Mouse (Mus musculus): ENCODE data around the gene Rhd. TPM values are rescaled to one million over a fixed set of nuclear protein-coding genes. Genes with fewer than 3 reads are reported as not detected.
A peak's percentile ranks its signal among the peaks of the same experiment; 100 is the strongest.
"Not testable (repeated sequence)": the region's sequence is repeated elsewhere in the genome, so short reads cannot be mapped to it uniquely, and the experiment has no call there.

Gene Rhd
- polyA plus RNA-seq, 1 experiment from 2014 or later, result 1.2 TPM

DNA sequence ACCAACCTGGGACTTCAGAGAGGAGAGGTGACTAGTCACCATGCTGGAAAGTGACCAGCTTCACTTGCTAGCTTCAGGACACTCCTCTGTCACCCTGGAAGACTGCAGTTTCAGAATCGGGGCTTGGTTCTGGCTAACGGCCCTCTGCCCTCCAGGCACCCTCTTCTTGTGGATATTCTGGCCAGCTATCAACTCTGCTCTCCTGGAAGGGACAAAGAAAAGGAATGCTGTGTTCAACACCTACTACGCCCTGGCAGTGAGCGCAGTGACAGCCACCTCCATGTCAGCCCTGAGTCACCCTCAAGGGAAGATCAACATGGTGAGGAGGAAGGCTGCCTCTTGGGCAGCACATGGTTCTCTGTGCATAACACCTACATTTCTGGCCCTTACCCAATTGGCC, 20.0 kb downstream of the Rhd start:
- Histone ChIP-seq H3K4me3 (ENCODE audit: low read depth, low read length) (no peak overlapping the region), H3K27ac (ENCODE audit: low read length) (no peak overlapping the region), H3K27me3 (ENCODE audit: control insufficient read depth, insufficient read depth, low read length) (no peaks in the 10 kb centered on the region), H3K36me3 (ENCODE audit: control insufficient read depth, insufficient read depth, low read length) (no peaks in the 10 kb centered on the region), H3K9me3 (ENCODE audit: control insufficient read depth, low read depth, low read length) (no peaks in the 10 kb centered on the region), H3K9ac (replicated peaks; ENCODE audit: low read depth, low read length) (no peak overlapping the region), H3K4me1 (ENCODE audit: control insufficient read depth, insufficient read depth, low read length) (0 out of 2 replicates have a peak, but pooled peaks cover 4% of the 10 kb centered on the region), H3K4me2 (replicated peaks; ENCODE audit: low read depth, low read length) (no peak overlapping the region)
- no peak for ATAC-seq (ENCODE audit: insufficient number of reproducible peaks, insufficient read depth, low FRiP score, low read depth)
- 92% methylated on average over 4 of the region's 4 CpGs for WGBS

DNA sequence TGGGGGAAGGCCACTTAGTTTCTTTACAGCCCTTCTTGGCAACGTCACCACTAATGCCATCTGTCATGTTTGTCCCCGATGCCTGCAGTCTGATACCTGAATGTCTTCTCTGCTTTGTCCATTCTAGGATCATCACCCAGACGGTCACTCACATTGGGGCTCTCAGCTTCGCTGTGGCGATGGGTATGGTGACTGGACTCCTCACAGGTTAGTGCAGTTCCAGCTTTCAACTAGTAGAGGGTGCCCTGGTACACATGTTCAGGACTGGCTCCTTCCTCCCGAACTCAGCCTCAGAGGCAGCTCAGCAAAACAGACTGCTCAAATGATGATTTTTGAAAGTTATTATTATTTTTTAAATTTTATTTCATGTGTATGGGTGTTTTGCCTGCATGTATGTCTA, 27.8 kb downstream of the Rhd start:
- Histone ChIP-seq H3K27ac (ENCODE audit: low read length) (no peak overlapping the region), H3K9me3 (ENCODE audit: control insufficient read depth, low read depth, low read length) (no peaks in the 10 kb centered on the region), H3K27me3 (ENCODE audit: control insufficient read depth, insufficient read depth, low read length) (no peaks in the 10 kb centered on the region), H3K36me3 (ENCODE audit: control insufficient read depth, insufficient read depth, low read length) (peaks cover 12% of the 10 kb centered on the region; the same call in 1 of the 2 replicates), H3K4me2 (replicated peaks; ENCODE audit: low read depth, low read length) (no peak overlapping the region), H3K4me3 (ENCODE audit: low read depth, low read length) (no peak overlapping the region), H3K4me1 (ENCODE audit: control insufficient read depth, insufficient read depth, low read length) (no peaks in the 10 kb centered on the region), H3K9ac (replicated peaks; ENCODE audit: low read depth, low read length) (no peak overlapping the region)
- ATAC-seq (ENCODE audit: insufficient number of reproducible peaks, insufficient read depth, low FRiP score, low read depth), result no peak
- WGBS, result 82% methylated on average over 6 of the region's 6 CpGs

DNA sequence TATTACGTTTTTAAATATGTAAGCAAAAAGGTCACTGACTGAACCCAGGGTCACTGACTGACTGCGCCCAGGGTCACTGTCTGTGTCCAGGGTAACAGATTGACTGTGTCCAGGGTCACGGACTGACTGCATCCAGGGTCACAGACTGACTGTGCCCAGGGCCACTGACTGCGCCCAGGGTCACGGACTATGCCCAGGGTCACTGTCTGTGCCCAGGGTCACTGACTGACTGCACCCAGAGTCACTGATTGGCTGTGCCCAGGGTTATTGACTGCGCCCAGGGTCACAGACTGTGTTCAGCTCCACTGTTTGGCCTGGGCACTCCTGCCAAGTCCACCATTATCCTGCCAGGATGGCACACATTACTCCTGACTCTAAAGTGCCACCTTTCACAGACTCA, 32.9 kb downstream of the Rhd start:
- WGBS, result 84% methylated on average over 6 of the region's 6 CpGs
- peaks cover 48% of the 10 kb centered on the region for H3K36me3 ChIP-seq (ENCODE audit: control insufficient read depth, insufficient read depth, low read length)
- ATAC-seq (ENCODE audit: insufficient number of reproducible peaks, insufficient read depth, low FRiP score, low read depth), result no peak

DNA sequence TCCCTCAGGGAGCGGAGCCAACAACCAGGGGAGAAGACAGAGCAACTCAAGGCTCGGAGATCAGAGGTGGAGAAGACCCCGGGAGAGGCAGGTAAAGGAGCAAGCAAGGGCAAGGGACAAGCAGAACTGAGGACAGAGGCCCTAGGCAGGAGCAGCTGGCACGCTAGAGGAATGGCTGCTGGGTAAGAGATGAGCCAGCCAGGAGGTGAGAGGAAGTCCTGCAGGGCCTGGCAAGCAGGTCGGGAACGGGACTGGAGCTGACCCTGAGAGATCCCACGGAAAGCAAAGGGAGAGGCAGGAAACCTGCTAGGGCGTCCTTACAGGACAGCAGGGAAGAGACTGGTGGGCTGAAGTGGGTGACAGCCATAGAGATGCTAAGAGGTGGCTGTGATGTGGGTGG, 36.8 kb downstream of the Rhd start:
- Histone ChIP-seq H3K27ac (ENCODE audit: low read length) (no peak overlapping the region), H3K4me1 (ENCODE audit: control insufficient read depth, insufficient read depth, low read length) (no peaks in the 10 kb centered on the region), H3K36me3 (ENCODE audit: control insufficient read depth, insufficient read depth, low read length) (peaks cover 75% of the 10 kb centered on the region), H3K27me3 (ENCODE audit: control insufficient read depth, insufficient read depth, low read length) (no peaks in the 10 kb centered on the region), H3K9me3 (ENCODE audit: control insufficient read depth, low read depth, low read length) (no peaks in the 10 kb centered on the region), H3K9ac (replicated peaks; ENCODE audit: low read depth, low read length) (no peak overlapping the region), H3K4me3 (ENCODE audit: low read depth, low read length) (no peak overlapping the region), H3K4me2 (replicated peaks; ENCODE audit: low read depth, low read length) (no peak overlapping the region)
- WGBS, result 95% methylated on average over 8 of the region's 8 CpGs
- no peak for ATAC-seq (ENCODE audit: insufficient number of reproducible peaks, insufficient read depth, low FRiP score, low read depth)

More for the DNA sequence above, 32.9 kb downstream of the Rhd start:
- no peaks in the 10 kb centered on the region for H3K9me3 ChIP-seq (ENCODE audit: control insufficient read depth, low read depth, low read length)
- no peak overlapping the region for H3K4me2 ChIP-seq (replicated peaks; ENCODE audit: low read depth, low read length)
- no peak overlapping the region for H3K27ac ChIP-seq (ENCODE audit: low read length)
- H3K27me3 ChIP-seq (ENCODE audit: control insufficient read depth, insufficient read depth, low read length), result no peaks in the 10 kb centered on the region
- H3K4me1 ChIP-seq (ENCODE audit: control insufficient read depth, insufficient read depth, low read length), result no peaks in the 10 kb centered on the region
- no peak overlapping the region for H3K4me3 ChIP-seq (ENCODE audit: low read depth, low read length)
- H3K9ac ChIP-seq (replicated peaks; ENCODE audit: low read depth, low read length), result no peak overlapping the region

DNA sequence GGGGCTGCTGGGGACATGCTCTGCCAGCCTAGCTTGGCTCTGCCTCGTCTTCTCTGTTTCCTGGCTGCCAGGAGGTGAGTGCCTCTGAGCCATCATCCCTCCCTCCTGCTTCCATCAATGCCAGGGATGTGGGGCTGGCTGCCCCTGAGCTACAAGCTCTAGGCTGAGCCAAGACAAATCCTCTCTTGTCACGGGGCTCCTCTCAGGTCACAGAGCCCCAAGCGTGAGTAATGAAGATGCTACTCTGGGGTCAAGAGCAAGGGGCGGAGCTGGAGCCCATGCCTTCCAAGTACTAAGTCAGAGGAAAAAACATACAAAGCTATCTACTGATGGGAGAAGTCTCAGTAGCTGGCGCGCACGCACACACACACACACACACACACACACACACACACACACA, 38.7 kb downstream of the Rhd start:
- H3K27me3 ChIP-seq (ENCODE audit: control insufficient read depth, insufficient read depth, low read length), result no peaks in the 10 kb centered on the region
- 70% methylated on average over 7 of the region's 7 CpGs for WGBS
- no peaks in the 10 kb centered on the region for H3K9me3 ChIP-seq (ENCODE audit: control insufficient read depth, low read depth, low read length)
- no peaks in the 10 kb centered on the region for H3K4me1 ChIP-seq (ENCODE audit: control insufficient read depth, insufficient read depth, low read length)
- H3K4me2 ChIP-seq (replicated peaks; ENCODE audit: low read depth, low read length), result no peak overlapping the region
- no peak overlapping the region for H3K4me3 ChIP-seq (ENCODE audit: low read depth, low read length)
- no peak overlapping the region for H3K27ac ChIP-seq (ENCODE audit: low read length)
- ATAC-seq (ENCODE audit: insufficient number of reproducible peaks, insufficient read depth, low FRiP score, low read depth), result no peak
- H3K36me3 ChIP-seq (ENCODE audit: control insufficient read depth, insufficient read depth, low read length), result peaks cover 78% of the 10 kb centered on the region
- H3K9ac ChIP-seq (replicated peaks; ENCODE audit: low read depth, low read length), result no peak overlapping the region

DNA sequence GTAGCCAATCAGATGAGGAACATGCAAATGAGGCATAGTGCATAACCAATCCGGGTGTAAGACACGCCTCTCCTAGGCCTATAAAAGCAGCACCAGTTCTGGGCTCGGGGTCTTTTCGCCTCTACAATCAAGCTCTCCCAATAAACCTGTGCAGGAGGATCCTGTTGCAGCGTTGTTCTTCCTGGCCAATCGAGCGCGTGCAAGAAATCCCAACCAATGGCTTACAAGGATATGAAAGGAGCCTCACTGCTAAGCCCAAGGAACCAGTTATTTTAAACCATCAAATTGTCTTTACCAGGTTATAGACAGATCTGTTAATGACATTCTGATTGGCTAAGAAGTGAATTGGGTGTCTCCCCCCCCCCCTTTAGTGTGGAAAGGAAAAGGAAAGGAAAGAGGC, 47.1 kb downstream of the Rhd start:
- not testable (repeated sequence) for H3K27me3 ChIP-seq (ENCODE audit: control insufficient read depth, insufficient read depth, low read length); ATAC-seq (ENCODE audit: insufficient number of reproducible peaks, insufficient read depth, low FRiP score, low read depth); H3K27ac ChIP-seq (ENCODE audit: low read length); H3K4me3 ChIP-seq (ENCODE audit: low read depth, low read length); H3K4me1 ChIP-seq (ENCODE audit: control insufficient read depth, insufficient read depth, low read length); H3K9me3 ChIP-seq (ENCODE audit: control insufficient read depth, low read depth, low read length); H3K4me2 ChIP-seq (replicated peaks; ENCODE audit: low read depth, low read length); H3K9ac ChIP-seq (replicated peaks; ENCODE audit: low read depth, low read length)
- over 99% methylated on average over 7 of the region's 8 CpGs for WGBS
- H3K36me3 ChIP-seq (ENCODE audit: control insufficient read depth, insufficient read depth, low read length), result peaks cover 34% of the 10 kb centered on the region

DNA sequence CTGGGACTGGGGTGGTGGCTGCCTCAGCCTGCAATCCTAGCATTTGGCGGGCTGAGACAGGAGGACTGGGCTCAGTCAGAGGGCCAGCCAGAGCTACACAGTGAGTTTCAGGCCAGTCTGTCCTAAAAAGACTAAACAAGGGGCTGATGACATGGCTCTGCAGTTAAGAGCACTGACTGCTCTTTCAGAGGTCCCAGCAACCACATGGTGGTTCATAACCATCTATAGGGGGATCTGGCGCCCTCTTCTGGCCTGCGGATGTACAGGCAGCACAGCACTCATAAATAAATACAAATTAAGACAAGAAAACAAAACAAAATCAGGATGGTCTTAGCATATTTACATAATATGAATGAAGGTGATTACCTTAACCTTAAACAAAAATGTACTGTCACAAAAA, 49.1 kb downstream of the Rhd start:
- H3K9me3 ChIP-seq (ENCODE audit: control insufficient read depth, low read depth, low read length), result no peaks in the 10 kb centered on the region
- H3K4me1 ChIP-seq (ENCODE audit: control insufficient read depth, insufficient read depth, low read length), result peaks cover 8% of the 10 kb centered on the region; the same call in 1 of the 2 replicates
- H3K36me3 ChIP-seq (ENCODE audit: control insufficient read depth, insufficient read depth, low read length), result peaks cover 16% of the 10 kb centered on the region
- no peak for ATAC-seq (ENCODE audit: insufficient number of reproducible peaks, insufficient read depth, low FRiP score, low read depth)
- H3K9ac ChIP-seq (replicated peaks; ENCODE audit: low read depth, low read length), result no peak overlapping the region
- H3K4me2 ChIP-seq (replicated peaks; ENCODE audit: low read depth, low read length), result peak overlapping the region; percentile 72
- no peak overlapping the region for H3K27ac ChIP-seq (ENCODE audit: low read length)
- 32% methylated on average over 3 of the region's 3 CpGs for WGBS
- no peaks in the 10 kb centered on the region for H3K27me3 ChIP-seq (ENCODE audit: control insufficient read depth, insufficient read depth, low read length)
- peak overlapping the region; percentile 94; the same call in 1 of the 2 replicates for H3K4me3 ChIP-seq (ENCODE audit: low read depth, low read length)

DNA sequence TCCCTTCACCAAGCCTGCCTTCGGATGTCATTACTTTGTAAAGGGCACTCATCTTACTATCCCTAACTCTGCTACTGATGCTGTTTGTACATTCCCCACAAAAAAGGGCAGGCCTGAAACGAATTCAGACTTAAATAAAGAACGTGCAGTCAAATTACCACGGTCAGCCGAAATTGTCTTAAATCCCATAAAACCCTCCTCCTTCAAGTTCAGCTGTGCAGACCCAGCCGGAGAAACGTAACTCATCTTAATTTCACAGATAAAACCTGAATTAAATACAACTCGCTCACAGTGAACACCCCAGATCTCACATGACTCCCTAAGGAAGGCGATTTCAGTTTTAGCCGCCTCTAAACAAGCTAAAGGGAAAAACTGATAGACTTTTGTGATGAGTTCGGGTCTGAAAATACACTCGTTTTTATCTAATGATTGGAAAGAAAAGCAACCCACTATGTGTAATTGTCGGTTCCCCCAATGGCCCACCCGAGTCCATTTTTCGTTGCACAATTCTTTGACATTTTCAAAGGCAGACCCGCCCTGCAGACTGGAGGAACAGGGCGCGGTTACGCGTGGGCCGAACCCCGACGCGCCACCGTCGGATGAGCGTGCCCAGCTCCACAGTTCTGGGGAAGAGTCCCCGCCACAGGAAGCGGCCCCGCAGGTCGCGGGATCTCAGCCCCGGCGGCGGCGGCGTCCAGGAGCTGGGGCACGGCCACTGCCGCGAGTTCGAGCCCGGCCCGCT, 50.0 kb downstream of the Rhd start:
- peak overlapping the region; percentile 94 for H3K4me3 ChIP-seq (ENCODE audit: low read depth, low read length)
- peak overlapping the region; percentile 88 for H3K27ac ChIP-seq (ENCODE audit: low read length)
- peak; percentile 72 for ATAC-seq (ENCODE audit: insufficient number of reproducible peaks, insufficient read depth, low FRiP score, low read depth)
- H3K4me1 ChIP-seq (ENCODE audit: control insufficient read depth, insufficient read depth, low read length), result peaks cover 8% of the 10 kb centered on the region; the same call in 1 of the 2 replicates
- peaks cover 7% of the 10 kb centered on the region for H3K36me3 ChIP-seq (ENCODE audit: control insufficient read depth, insufficient read depth, low read length)
- no peaks in the 10 kb centered on the region for H3K27me3 ChIP-seq (ENCODE audit: control insufficient read depth, insufficient read depth, low read length)
- no peaks in the 10 kb centered on the region for H3K9me3 ChIP-seq (ENCODE audit: control insufficient read depth, low read depth, low read length)
- H3K9ac ChIP-seq (replicated peaks; ENCODE audit: low read depth, low read length), result peak overlapping the region; percentile 85
- WGBS, result under 1% methylated on average over 43 of the region's 43 CpGs
- H3K4me2 ChIP-seq (replicated peaks; ENCODE audit: low read depth, low read length), result peak overlapping the region; percentile 72

DNA sequence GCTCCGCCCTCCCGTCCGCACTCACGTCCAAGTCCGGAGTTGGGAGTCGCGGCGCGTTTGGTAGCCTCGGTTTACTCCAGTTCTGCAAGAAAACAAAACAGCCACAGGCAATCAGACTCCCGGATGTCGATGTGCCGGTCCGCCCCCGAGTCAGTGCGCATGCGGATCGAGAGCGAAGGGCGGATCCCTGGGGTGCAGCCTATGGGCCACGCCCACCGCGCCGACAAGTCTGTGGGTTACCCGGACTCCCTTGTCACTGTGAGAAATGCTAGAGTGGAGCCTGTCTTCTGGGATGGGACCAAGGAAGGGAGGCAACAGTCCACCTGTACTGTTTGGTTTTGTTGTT, 50.5 kb downstream of the Rhd start, which contains the start of gene Tmem50a:
Gene Tmem50a (minus strand): TSS at position 161 of the 346 bp plus-strand sequence.
- no peaks in the 10 kb centered on the region for H3K27me3 ChIP-seq (ENCODE audit: control insufficient read depth, insufficient read depth, low read length)
- H3K36me3 ChIP-seq (ENCODE audit: control insufficient read depth, insufficient read depth, low read length), result peaks cover 4% of the 10 kb centered on the region
- H3K4me1 ChIP-seq (ENCODE audit: control insufficient read depth, insufficient read depth, low read length), result peaks cover 8% of the 10 kb centered on the region; the same call in 1 of the 2 replicates
- peak within 1 kb of the TSS; percentile 88 for H3K27ac ChIP-seq (ENCODE audit: low read length)
- 0% methylated on average over 21 of the region's 25 CpGs for WGBS
- H3K4me2 ChIP-seq (replicated peaks; ENCODE audit: low read depth, low read length), result peak within 1 kb of the TSS; percentile 72
- peak; percentile 93 for ATAC-seq (ENCODE audit: insufficient number of reproducible peaks, insufficient read depth, low FRiP score, low read depth)
- H3K9me3 ChIP-seq (ENCODE audit: control insufficient read depth, low read depth, low read length), result no peaks in the 10 kb centered on the region
- peak within 1 kb of the TSS; percentile 94 for H3K4me3 ChIP-seq (ENCODE audit: low read depth, low read length)
- H3K9ac ChIP-seq (replicated peaks; ENCODE audit: low read depth, low read length), result peak within 1 kb of the TSS; percentile 85
